Mouse (Mus musculus): ENCODE measurements at regions not wholly inside any gene's neighbourhood (a gene's known extent, or its start where the extent isn't known, plus 50 kb on each side); places are given as distances from the start of the nearest gene placed in this dataset.

- TF ChIP-seq MAX (IDR thresholded peaks at IDR 0.05) (no peak), MYOG (IDR thresholded peaks at IDR 0.05; ENCODE audit: control insufficient read depth, extremely low read depth, insufficient read length) (no peak), CTCF (IDR thresholded peaks at IDR 0.05; ENCODE audit: control insufficient read depth, insufficient read depth, insufficient read length) (no peak), USF1 (IDR thresholded peaks at IDR 0.05; ENCODE audit: low read depth) (no peak), CEBPB (IDR thresholded peaks at IDR 0.05; ENCODE audit: low read depth) (no peak), MYOD1 (IDR thresholded peaks at IDR 0.05; ENCODE audit: control insufficient read depth, insufficient read length, low read depth) (no peak), FOSL1 (IDR thresholded peaks at IDR 0.05; ENCODE audit: insufficient read depth, low read length, poor library complexity, severe bottlenecking) (no peak)
- Histone ChIP-seq H3K79me2 (ENCODE audit: control insufficient read depth, insufficient read depth) (no peaks in the 10 kb centered on the region), H3K4me3 (ENCODE audit: insufficient read depth, poor library complexity, severe bottlenecking) (no peak overlapping the region), H3K27me3 (ENCODE audit: control insufficient read depth, insufficient read depth, insufficient read length) (no peaks in the 10 kb centered on the region), H3ac (ENCODE audit: control insufficient read depth, insufficient read length, low read depth) (no peak overlapping the region), H3K79me3 (ENCODE audit: low read depth) (no peaks in the 10 kb centered on the region), H3K36me3 (ENCODE audit: control insufficient read depth, insufficient read depth) (no peaks in the 10 kb centered on the region)
Measured at GRCm38 (mm10) chr17:15311822-15312221, 64.8 kb downstream of the Dll1 start.

GRCm38 (mm10) chr17:15310465-15310864 lies 66.2 kb downstream of the Dll1 start:
- H3K79me2 ChIP-seq (ENCODE audit: control insufficient read depth, insufficient read depth) = no peaks in the 10 kb centered on the region
- no peaks in the 10 kb centered on the region for H3K36me3 ChIP-seq (ENCODE audit: control insufficient read depth, insufficient read depth)

GRCm38 (mm10) chr17:15302110-15302509 lies 74.6 kb downstream of the Dll1 start:
- no peak for TF ChIP-seq MYOG (IDR thresholded peaks at IDR 0.05; ENCODE audit: control insufficient read depth, extremely low read depth, insufficient read length)
- no peak for TF ChIP-seq CTCF (IDR thresholded peaks at IDR 0.05; ENCODE audit: control insufficient read depth, insufficient read depth, insufficient read length)
- TF ChIP-seq FOSL1 (IDR thresholded peaks at IDR 0.05; ENCODE audit: insufficient read depth, low read length, poor library complexity, severe bottlenecking) = no peak
- TF ChIP-seq MAX (IDR thresholded peaks at IDR 0.05) = no peak
- no peak for TF ChIP-seq MYOD1 (IDR thresholded peaks at IDR 0.05; ENCODE audit: control insufficient read depth, insufficient read length, low read depth)
- no peak for TF ChIP-seq CEBPB (IDR thresholded peaks at IDR 0.05; ENCODE audit: low read depth)
- no peak for TF ChIP-seq USF1 (IDR thresholded peaks at IDR 0.05; ENCODE audit: low read depth)
- H3K36me3 ChIP-seq (ENCODE audit: control insufficient read depth, insufficient read depth) = no peaks in the 10 kb centered on the region

More at GRCm38 (mm10) chr17:15310465-15310864, 66.2 kb downstream of the Dll1 start:
- H3K27me3 ChIP-seq (ENCODE audit: control insufficient read depth, insufficient read depth, insufficient read length) = no peaks in the 10 kb centered on the region
- TF ChIP-seq USF1 (IDR thresholded peaks at IDR 0.05; ENCODE audit: low read depth) = no peak
- TF ChIP-seq FOSL1 (IDR thresholded peaks at IDR 0.05; ENCODE audit: insufficient read depth, low read length, poor library complexity, severe bottlenecking) = no peak
- no peak for TF ChIP-seq MYOD1 (IDR thresholded peaks at IDR 0.05; ENCODE audit: control insufficient read depth, insufficient read length, low read depth)
- TF ChIP-seq CTCF (IDR thresholded peaks at IDR 0.05; ENCODE audit: control insufficient read depth, insufficient read depth, insufficient read length) = no peak
- no peak for TF ChIP-seq MAX (IDR thresholded peaks at IDR 0.05)
- TF ChIP-seq MYOG (IDR thresholded peaks at IDR 0.05; ENCODE audit: control insufficient read depth, extremely low read depth, insufficient read length) = no peak
- no peaks in the 10 kb centered on the region for H3K79me3 ChIP-seq (ENCODE audit: low read depth)
- no peak overlapping the region for H3K4me3 ChIP-seq (ENCODE audit: insufficient read depth, poor library complexity, severe bottlenecking)
- H3ac ChIP-seq (ENCODE audit: control insufficient read depth, insufficient read length, low read depth) = no peak overlapping the region

GRCm38 (mm10) chr17:15299743-15300371 lies 76.8 kb downstream of the Dll1 start:
- H3ac ChIP-seq (ENCODE audit: control insufficient read depth, insufficient read length, low read depth) = no peak overlapping the region
- no peaks in the 10 kb centered on the region for H3K27me3 ChIP-seq (ENCODE audit: control insufficient read depth, insufficient read depth, insufficient read length)
- H3K36me3 ChIP-seq (ENCODE audit: control insufficient read depth, insufficient read depth) = no peaks in the 10 kb centered on the region
- TF ChIP-seq MAX (IDR thresholded peaks at IDR 0.05) (peak; percentile 57), USF1 (IDR thresholded peaks at IDR 0.05; ENCODE audit: low read depth) (peak; percentile 40), CEBPB (IDR thresholded peaks at IDR 0.05; ENCODE audit: low read depth) (no peak), FOSL1 (IDR thresholded peaks at IDR 0.05; ENCODE audit: insufficient read depth, low read length, poor library complexity, severe bottlenecking) (no peak)
- no peak overlapping the region for H3K4me3 ChIP-seq (ENCODE audit: insufficient read depth, poor library complexity, severe bottlenecking)
- H3K79me3 ChIP-seq (ENCODE audit: low read depth) = no peaks in the 10 kb centered on the region
- H3K79me2 ChIP-seq (ENCODE audit: control insufficient read depth, insufficient read depth) = no peaks in the 10 kb centered on the region

More at GRCm38 (mm10) chr17:15302110-15302509, 74.6 kb downstream of the Dll1 start:
- no peak overlapping the region for H3ac ChIP-seq (ENCODE audit: control insufficient read depth, insufficient read length, low read depth)
- no peak overlapping the region for H3K4me3 ChIP-seq (ENCODE audit: insufficient read depth, poor library complexity, severe bottlenecking)
- no peaks in the 10 kb centered on the region for H3K79me3 ChIP-seq (ENCODE audit: low read depth)
- no peaks in the 10 kb centered on the region for H3K79me2 ChIP-seq (ENCODE audit: control insufficient read depth, insufficient read depth)
- H3K27me3 ChIP-seq (ENCODE audit: control insufficient read depth, insufficient read depth, insufficient read length) = no peaks in the 10 kb centered on the region

- no peak for TF ChIP-seq MYOD1 (IDR thresholded peaks at IDR 0.05; ENCODE audit: control insufficient read depth, insufficient read length, low read depth)
- no peak for TF ChIP-seq USF1 (IDR thresholded peaks at IDR 0.05; ENCODE audit: low read depth)
- TF ChIP-seq CEBPB (IDR thresholded peaks at IDR 0.05; ENCODE audit: low read depth) = no peak
- TF ChIP-seq FOSL1 (IDR thresholded peaks at IDR 0.05; ENCODE audit: insufficient read depth, low read length, poor library complexity, severe bottlenecking) = no peak
- no peak for TF ChIP-seq CTCF (IDR thresholded peaks at IDR 0.05; ENCODE audit: control insufficient read depth, insufficient read depth, insufficient read length)
- TF ChIP-seq MAX (IDR thresholded peaks at IDR 0.05) = no peak
- no peak for TF ChIP-seq MYOG (IDR thresholded peaks at IDR 0.05; ENCODE audit: control insufficient read depth, extremely low read depth, insufficient read length)
- Histone ChIP-seq H3K79me2 (ENCODE audit: control insufficient read depth, insufficient read depth) (no peaks in the 10 kb centered on the region), H3ac (ENCODE audit: control insufficient read depth, insufficient read length, low read depth) (no peak overlapping the region), H3K79me3 (ENCODE audit: low read depth) (no peaks in the 10 kb centered on the region), H3K27me3 (ENCODE audit: control insufficient read depth, insufficient read depth, insufficient read length) (no peaks in the 10 kb centered on the region), H3K36me3 (ENCODE audit: control insufficient read depth, insufficient read depth) (no peaks in the 10 kb centered on the region), H3K4me3 (ENCODE audit: insufficient read depth, poor library complexity, severe bottlenecking) (no peak overlapping the region)
Measured at GRCm38 (mm10) chr17:15294165-15294585, 82.5 kb downstream of the Dll1 start.
